Mouse (Mus musculus): ENCODE results near the gene Pecam1. TPM values are rescaled to one million over a fixed set of nuclear protein-coding genes. Genes with fewer than 3 reads are reported as not detected.
"Not testable (repeated sequence)": the region's sequence is repeated elsewhere in the genome, so short reads cannot be mapped to it uniquely, and the experiment has no call there.

Pecam1 gene
- polyA plus RNA-seq, 1 experiment from 2014 or later = 18.3 TPM

DNA sequence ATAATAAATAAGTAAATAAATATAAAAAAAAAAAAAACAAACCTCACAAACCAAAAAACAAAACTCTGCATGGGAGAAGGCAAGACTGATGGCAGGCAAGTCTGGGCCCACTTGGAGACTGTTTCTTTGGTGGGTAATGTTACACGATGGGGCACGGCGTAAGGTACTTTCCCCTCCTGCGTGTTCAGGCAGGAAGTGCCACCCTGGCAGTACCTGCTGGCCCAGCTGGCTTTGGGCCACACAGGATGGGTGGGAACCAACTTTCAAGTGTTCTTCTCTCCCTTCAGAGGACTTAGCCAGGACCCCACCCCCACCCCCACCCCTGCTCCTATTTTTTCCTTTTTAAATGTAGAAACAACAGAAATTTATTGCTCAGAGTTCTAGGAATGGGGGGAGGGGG, 85.1 kb downstream of the Pecam1 start:
- H3K27ac ChIP-seq = no peak overlapping the region
- H3K4me1 ChIP-seq (replicated peaks) = peaks cover 53% of the 10 kb centered on the region
- DNase-seq (ENCODE audit: low spot score) = no peak
- no peaks in the 10 kb centered on the region for H3K27me3 ChIP-seq (ENCODE audit: insufficient read depth, poor library complexity, severe bottlenecking)
- 94% methylated on average over 4 of the region's 4 CpGs for WGBS
- H3K9me3 ChIP-seq = no peaks in the 10 kb centered on the region
- no peaks in the 10 kb centered on the region for H3K36me3 ChIP-seq
- H3K4me3 ChIP-seq = no peak overlapping the region

GRCm38 (mm10) chr11:106664691-106665090, 85.7 kb downstream of the Pecam1 start:
- no peak overlapping the region for H3K4me3 ChIP-seq
- H3K27ac ChIP-seq = peak overlapping the region; percentile 75
- 78% methylated on average over 8 of the region's 8 CpGs for WGBS
- no peak for DNase-seq (ENCODE audit: low spot score)
- H3K27me3 ChIP-seq (ENCODE audit: insufficient read depth, poor library complexity, severe bottlenecking) = no peaks in the 10 kb centered on the region
- peaks cover 53% of the 10 kb centered on the region for H3K4me1 ChIP-seq (replicated peaks)
- no peaks in the 10 kb centered on the region for H3K9me3 ChIP-seq
- no peaks in the 10 kb centered on the region for H3K36me3 ChIP-seq

DNA sequence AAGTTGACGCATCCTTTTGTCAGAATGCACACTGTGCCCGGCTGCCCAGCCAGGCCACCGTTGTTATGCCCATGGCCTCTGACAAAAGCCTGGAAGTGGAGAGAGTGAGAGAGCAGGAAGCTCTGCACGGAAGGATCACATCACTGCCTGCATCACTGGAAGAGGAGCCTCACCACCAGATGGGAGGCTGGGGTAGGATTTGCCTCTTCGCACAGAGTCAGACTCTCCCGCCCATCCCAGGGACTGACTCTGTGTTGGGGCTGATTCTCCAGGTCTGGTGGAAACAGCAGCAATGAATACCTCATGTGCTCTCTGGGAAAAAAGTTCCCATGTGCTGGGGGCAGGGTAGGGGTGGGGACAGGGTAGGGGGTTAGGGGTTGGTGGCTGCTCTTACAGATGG, 86.6 kb downstream of the Pecam1 start:
- DNase-seq (ENCODE audit: low spot score) = no peak
- no peak overlapping the region for H3K4me3 ChIP-seq
- 59% methylated on average over 6 of the region's 6 CpGs for WGBS
- H3K9me3 ChIP-seq = no peaks in the 10 kb centered on the region
- peak overlapping the region; percentile 75 for H3K27ac ChIP-seq
- no peaks in the 10 kb centered on the region for H3K36me3 ChIP-seq
- no peaks in the 10 kb centered on the region for H3K27me3 ChIP-seq (ENCODE audit: insufficient read depth, poor library complexity, severe bottlenecking)
- H3K4me1 ChIP-seq (replicated peaks) = peaks cover 53% of the 10 kb centered on the region

GRCm38 (mm10) chr11:106662634-106663407, 87.6 kb downstream of the Pecam1 start:
- Histone ChIP-seq H3K4me3 (no peak overlapping the region), H3K27ac (no peak overlapping the region), H3K27me3 (ENCODE audit: insufficient read depth, poor library complexity, severe bottlenecking) (no peaks in the 10 kb centered on the region), H3K36me3 (no peaks in the 10 kb centered on the region), H3K9me3 (no peaks in the 10 kb centered on the region), H3K4me1 (replicated peaks) (peaks cover 58% of the 10 kb centered on the region)
- no peak for DNase-seq (ENCODE audit: low spot score)
- 93% methylated on average over 10 of the region's 11 CpGs for WGBS

GRCm38 (mm10) chr11:106660453-106661081, 89.9 kb downstream of the Pecam1 start:
- no peaks in the 10 kb centered on the region for H3K36me3 ChIP-seq
- DNase-seq (ENCODE audit: low spot score) = peak; percentile 67
- 47% methylated on average over 13 of the region's 13 CpGs for WGBS

GRCm38 (mm10) chr11:106659598-106660295, 90.7 kb downstream of the Pecam1 start:
- peak; percentile 27 for DNase-seq (ENCODE audit: low spot score)
- no peaks in the 10 kb centered on the region for H3K27me3 ChIP-seq (ENCODE audit: insufficient read depth, poor library complexity, severe bottlenecking)
- WGBS = 48% methylated on average over 15 of the region's 15 CpGs
- H3K27ac ChIP-seq = peak overlapping the region; percentile 91
- H3K4me1 ChIP-seq (replicated peaks) = peaks cover 58% of the 10 kb centered on the region
- H3K9me3 ChIP-seq = no peaks in the 10 kb centered on the region
- no peak overlapping the region for H3K4me3 ChIP-seq
- no peaks in the 10 kb centered on the region for H3K36me3 ChIP-seq

More at GRCm38 (mm10) chr11:106660453-106661081, 89.9 kb downstream of the Pecam1 start:
- Histone ChIP-seq H3K4me3 (no peak overlapping the region), H3K27me3 (ENCODE audit: insufficient read depth, poor library complexity, severe bottlenecking) (no peaks in the 10 kb centered on the region), H3K4me1 (replicated peaks) (peaks cover 59% of the 10 kb centered on the region), H3K9me3 (no peaks in the 10 kb centered on the region), H3K27ac (peak overlapping the region; percentile 91)

- DNase-seq (ENCODE audit: low spot score) = peak; percentile 26
- no peaks in the 10 kb centered on the region for H3K36me3 ChIP-seq
- 25% methylated on average over 14 of the region's 14 CpGs for WGBS
- H3K4me1 ChIP-seq (replicated peaks) = peaks cover 44% of the 10 kb centered on the region
- H3K27me3 ChIP-seq (ENCODE audit: insufficient read depth, poor library complexity, severe bottlenecking) = no peaks in the 10 kb centered on the region
- no peaks in the 10 kb centered on the region for H3K9me3 ChIP-seq
- no peak overlapping the region for H3K4me3 ChIP-seq
- peak overlapping the region; percentile 85 for H3K27ac ChIP-seq
Measured at GRCm38 (mm10) chr11:106658051-106658880, 92.2 kb downstream of the Pecam1 start.

DNA sequence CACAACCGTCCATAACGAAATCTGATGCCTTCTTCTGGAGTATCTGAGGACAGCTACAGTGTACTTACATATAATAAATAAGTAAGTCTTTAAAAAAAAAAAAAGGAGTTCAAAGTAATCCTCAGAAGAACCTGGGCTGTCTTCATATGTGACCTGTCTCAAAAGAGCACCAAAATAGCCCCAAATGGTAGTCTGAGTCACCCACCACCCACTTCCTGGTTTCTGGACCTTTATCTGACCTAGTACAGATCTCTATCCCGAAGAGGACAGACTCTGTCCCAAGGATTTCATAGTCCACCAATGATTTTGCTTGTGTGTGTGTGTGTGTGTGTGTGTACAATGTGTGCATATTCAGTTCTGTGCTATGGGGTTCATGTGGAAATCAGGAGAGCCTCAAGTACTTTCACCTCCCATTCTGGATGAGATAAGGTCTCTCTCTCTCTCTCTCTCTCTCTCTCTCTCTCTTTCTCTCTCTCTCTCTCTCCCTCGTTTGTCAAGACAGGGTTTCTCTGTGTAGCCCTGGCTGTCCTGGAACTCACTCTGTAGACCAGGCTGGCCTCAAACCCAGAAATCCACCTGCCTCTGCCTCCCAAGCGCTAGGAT, 93.4 kb downstream of the Pecam1 start:
- not testable (repeated sequence) for H3K36me3 ChIP-seq; H3K4me3 ChIP-seq; H3K27ac ChIP-seq; H3K9me3 ChIP-seq; DNase-seq (ENCODE audit: low spot score); H3K27me3 ChIP-seq (ENCODE audit: insufficient read depth, poor library complexity, severe bottlenecking)
- peaks cover 44% of the 10 kb centered on the region for H3K4me1 ChIP-seq (replicated peaks)
- WGBS = 88% methylated on average over 5 of the region's 5 CpGs

GRCm38 (mm10) chr11:106648347-106648746, 102.1 kb downstream of the Pecam1 start:
- Histone ChIP-seq H3K36me3 (no peaks in the 10 kb centered on the region), H3K27ac (no peak overlapping the region), H3K9me3 (no peaks in the 10 kb centered on the region), H3K4me1 (replicated peaks) (0 out of 2 replicates have a peak, but pooled peaks cover 2% of the 10 kb centered on the region), H3K4me3 (no peak overlapping the region), H3K27me3 (ENCODE audit: insufficient read depth, poor library complexity, severe bottlenecking) (0 out of 2 replicates have a peak, but pooled peaks cover 4% of the 10 kb centered on the region)
- DNase-seq (ENCODE audit: low spot score) = peak; percentile 71
- 30% methylated on average over 13 of the region's 13 CpGs for WGBS

GRCm38 (mm10) chr11:106642966-106643637, 107.3 kb downstream of the Pecam1 start:
- H3K27me3 ChIP-seq (ENCODE audit: insufficient read depth, poor library complexity, severe bottlenecking) = peaks cover 17% of the 10 kb centered on the region
- DNase-seq (ENCODE audit: low spot score) = no peak
- 77% methylated on average over 8 of the region's 8 CpGs for WGBS
- peaks cover 24% of the 10 kb centered on the region for H3K4me1 ChIP-seq (replicated peaks)
- H3K9me3 ChIP-seq = no peaks in the 10 kb centered on the region
- no peak overlapping the region for H3K4me3 ChIP-seq
- no peaks in the 10 kb centered on the region for H3K36me3 ChIP-seq
- no peak overlapping the region for H3K27ac ChIP-seq

DNA sequence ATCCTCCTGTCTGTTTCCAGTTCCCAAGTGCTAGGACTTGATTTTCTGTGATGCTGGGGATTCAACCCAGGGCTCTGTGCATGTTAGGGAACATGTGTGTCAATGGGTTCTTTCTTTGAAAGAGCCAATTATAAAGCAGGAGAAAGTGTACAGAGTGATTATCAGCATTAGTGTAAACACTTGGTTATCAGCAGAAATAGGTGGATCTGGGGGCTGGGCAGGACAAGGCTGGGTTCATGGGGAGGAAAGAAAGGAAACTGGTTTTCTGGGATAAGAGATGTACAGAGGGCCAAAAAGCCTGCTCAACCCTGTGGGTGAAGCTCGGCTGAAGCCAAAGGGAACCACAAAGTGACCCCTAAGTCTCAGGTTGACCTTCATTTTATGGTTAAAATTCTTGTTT, 108.8 kb downstream of the Pecam1 start:
- H3K4me1 ChIP-seq (replicated peaks) = peaks cover 33% of the 10 kb centered on the region
- WGBS = 67% methylated on average over 1 of the region's 1 CpGs
- H3K4me3 ChIP-seq = no peak overlapping the region
- H3K36me3 ChIP-seq = no peaks in the 10 kb centered on the region
- H3K9me3 ChIP-seq = no peaks in the 10 kb centered on the region
- peaks cover 23% of the 10 kb centered on the region for H3K27me3 ChIP-seq (ENCODE audit: insufficient read depth, poor library complexity, severe bottlenecking)
- DNase-seq (ENCODE audit: low spot score) = no peak
- no peak overlapping the region for H3K27ac ChIP-seq
